In genomic region chr13:104176874-104177273, GRCm38 (mm10) we compare ENCODE assay signal across 11 mouse cellular contexts. TPM values are rescaled to one million over a fixed set of nuclear protein-coding genes. Genes with fewer than 3 reads are reported as not detected.
A peak's percentile ranks its signal among the peaks of the same experiment; 100 is the strongest.
DNase-seq lines count a peak whose midpoint lies in the region; ATAC-seq and TF ChIP-seq lines count a peak whose summit lies in the region.
"Had no signal": no experiment of that assay in that cellular context is flagged by ENCODE, and none has a peak within 500 bp of the region (broad histone marks: within the 10 kb centered on the region; RNA-seq: fewer than 3 reads in every experiment).

No protein-coding gene starts in this region.

- peaks cover 36% of the 10 kb centered on the region for H3K79me2 ChIP-seq in MEL (ENCODE audit: control insufficient read depth, insufficient read depth, low read length, poor library complexity)

- peak in 1 of 2 experiments; percentile 45; a peak in 2 of 4 replicates for TF ChIP-seq EP300 in MEL (IDR thresholded peaks at IDR 0.05; ENCODE audit: low read depth in 1 of 2, low read length in 2 of 2)

- 60% methylated on average over 3 of the region's 3 CpGs for WGBS in heart, embryonic 14.5 days
- 83% methylated on average over 3 of the region's 3 CpGs for WGBS in hindbrain, embryonic 14.5 days
- WGBS in midbrain, embryonic 12.5 days: 81% methylated on average over 3 of the region's 3 CpGs

- TF ChIP-seq POLR2A in MEL (IDR thresholded peaks at IDR 0.05; ENCODE audit: control insufficient read depth in 1 of 2, insufficient read depth in 1 of 2, low read depth in 1 of 2, low read length in 2 of 2, poor library complexity in 1 of 2): no peak

- no peak overlapping the region for H3K27ac ChIP-seq in heart, embryonic 14.5 days (replicated peaks in 1 of 2; ENCODE audit: control insufficient read depth in 1 of 2, insufficient read depth in 1 of 2, low read depth in 2 of 2, low read length in 2 of 2)
- no peak overlapping the region for H3K27ac ChIP-seq in MEL (ENCODE audit: control insufficient read depth, low read depth, low read length)
- H3K27ac ChIP-seq in hindbrain, embryonic 14.5 days: no peak overlapping the region
- no peak overlapping the region for H3K27ac ChIP-seq in midbrain, embryonic 12.5 days (replicated peaks)

- no peaks in the 10 kb centered on the region for H3K9me3 ChIP-seq in heart, embryonic 14.5 days (ENCODE audit: control insufficient read depth, low read length)
- H3K9me3 ChIP-seq in MEL (replicated peaks; ENCODE audit: insufficient read depth, low read length): no peaks in the 10 kb centered on the region
- no peaks in the 10 kb centered on the region for H3K9me3 ChIP-seq in hindbrain, embryonic 14.5 days (ENCODE audit: control insufficient read depth, low read length)
- H3K9me3 ChIP-seq in midbrain, embryonic 12.5 days: no peaks in the 10 kb centered on the region

- TF ChIP-seq RAD21 in MEL (IDR thresholded peaks at IDR 0.05; ENCODE audit: low read depth, low read length): no peak

- H3K36me3 ChIP-seq in heart, embryonic 14.5 days (ENCODE audit: control insufficient read depth, insufficient read depth, low read length): peaks cover 25% of the 10 kb centered on the region
- peaks cover 0 to 14% of the 10 kb centered on the region in 2 experiments; a peak in 3 of 4 replicates for H3K36me3 ChIP-seq in MEL (ENCODE audit: control insufficient read depth in 1 of 2, insufficient read depth in 2 of 2, low read length in 2 of 2)
- peaks cover 10% of the 10 kb centered on the region for H3K36me3 ChIP-seq in hindbrain, embryonic 14.5 days (replicated peaks; ENCODE audit: control insufficient read depth, insufficient read depth)
- H3K36me3 ChIP-seq in midbrain, embryonic 12.5 days: 0 out of 2 replicates have a peak, but pooled peaks cover 10% of the 10 kb centered on the region

- no peak for TF ChIP-seq CTCF in MEL (IDR thresholded peaks at IDR 0.05 in 2 of 3, conservative IDR thresholded peaks at IDR 0.05 in 1 of 3; ENCODE audit: control insufficient read depth in 1 of 3, insufficient read depth in 1 of 3, low read depth in 2 of 3, low read length in 3 of 3, poor library complexity in 1 of 3, severe bottlenecking in 1 of 3)

- H3K4me1 ChIP-seq in heart, embryonic 14.5 days (ENCODE audit: control insufficient read depth in 2 of 2, insufficient read depth in 2 of 2, low read length in 2 of 2): peaks cover 2 to 13% of the 10 kb centered on the region in 2 experiments; a peak in 3 of 4 replicates
- peaks cover 0 to 2% of the 10 kb centered on the region in 2 experiments; a peak in 3 of 4 replicates for H3K4me1 ChIP-seq in MEL (ENCODE audit: control insufficient read depth in 1 of 2, insufficient read depth in 2 of 2, low read length in 2 of 2)
- peaks cover 17% of the 10 kb centered on the region for H3K4me1 ChIP-seq in hindbrain, embryonic 14.5 days (replicated peaks; ENCODE audit: control insufficient read depth, insufficient read depth, low read length)
- peaks cover 14% of the 10 kb centered on the region for H3K4me1 ChIP-seq in midbrain, embryonic 12.5 days

- H3K4me3 ChIP-seq in heart, embryonic 14.5 days (ENCODE audit: control insufficient read depth in 1 of 2, insufficient read depth in 1 of 2, low read depth in 1 of 2, low read length in 2 of 2): peak overlapping the region in 1 of 2 experiments; percentile 88; a peak in 2 of 4 replicates
- H3K4me3 ChIP-seq in MEL (ENCODE audit: control insufficient read depth in 1 of 2, insufficient read depth in 1 of 2, low read depth in 2 of 2, low read length in 2 of 2): peak overlapping the region; percentile 52 to 64
- H3K4me3 ChIP-seq in hindbrain, embryonic 14.5 days (replicated peaks; ENCODE audit: low read length): peak overlapping the region; percentile 90
- peak overlapping the region; percentile 32 for H3K4me3 ChIP-seq in midbrain, embryonic 12.5 days

- no peak for DNase-seq in heart, adult 11 months
- DNase-seq in MEL (ENCODE audit: low read depth, low spot score): peak; percentile 23
- no peak for DNase-seq in hindbrain, embryonic 14.5 days (ENCODE audit: low spot score)
- no peak for DNase-seq in retina, postnatal 1 day
- no peak for DNase-seq in right cerebral cortex, adult 2 months (ENCODE audit: low spot score in 2 of 2)
- no peak for DNase-seq in kidney, postnatal 36 days
- DNase-seq: cerebellum, adult 2 months; kidney, postnatal 4 days; right cerebral cortex, adult 18-20 months had no signal

- peak overlapping the region; percentile 63 for H3K9ac ChIP-seq in heart, embryonic 14.5 days (ENCODE audit: low read length)
- H3K9ac ChIP-seq in MEL (ENCODE audit: control insufficient read depth, low read depth, low read length, poor library complexity, severe bottlenecking): peak overlapping the region; percentile 76
- peak overlapping the region; percentile 47 for H3K9ac ChIP-seq in hindbrain, embryonic 14.5 days
- 0 out of 2 replicates have a peak overlapping the region, but pooled peaks have one; percentile 34 for H3K9ac ChIP-seq in midbrain, embryonic 12.5 days (replicated peaks)

- no peak for ATAC-seq in heart, embryonic 14.5 days (ENCODE audit: insufficient number of reproducible peaks, insufficient read depth, low FRiP score, low read depth)
- ATAC-seq in hindbrain, embryonic 14.5 days (ENCODE audit: low FRiP score): no peak
- no peak for ATAC-seq in midbrain, embryonic 12.5 days (ENCODE audit: low FRiP score, low read depth)

- peak overlapping the region; percentile 87 for H3K4me2 ChIP-seq in heart, embryonic 14.5 days (ENCODE audit: low read length)
- H3K4me2 ChIP-seq in hindbrain, embryonic 14.5 days (replicated peaks): peak overlapping the region; percentile 82
- H3K4me2 ChIP-seq in midbrain, embryonic 12.5 days (replicated peaks): peak overlapping the region; percentile 78

- H3K27me3 ChIP-seq in heart, embryonic 14.5 days (ENCODE audit: control insufficient read depth, insufficient read depth, low read length): no peaks in the 10 kb centered on the region
- H3K27me3 ChIP-seq in MEL (ENCODE audit: control insufficient read depth in 1 of 2, insufficient read depth in 2 of 2, low read length in 2 of 2): no peaks in the 10 kb centered on the region
- H3K27me3 ChIP-seq in hindbrain, embryonic 14.5 days (ENCODE audit: control insufficient read depth, insufficient read depth, low read length): no peaks in the 10 kb centered on the region
- H3K27me3 ChIP-seq in midbrain, embryonic 12.5 days: no peaks in the 10 kb centered on the region

TF ChIP-seq in MEL, 35 proteins besides CTCF, POLR2A, EP300 and RAD21 (continues in another document):
- TF ChIP-seq ZKSCAN1 (IDR thresholded peaks at IDR 0.05; ENCODE audit: low read depth, low read length) (no peak), MYB (IDR thresholded peaks at IDR 0.05; ENCODE audit: low read depth, low read length) (no peak), ETS1 (IDR thresholded peaks at IDR 0.05; ENCODE audit: low read depth, low read length) (no peak), USF1 (IDR thresholded peaks at IDR 0.05; ENCODE audit: low read depth, low read length) (no peak), TBP (IDR thresholded peaks at IDR 0.05; ENCODE audit: low read depth, low read length) (no peak), TAL1 (IDR thresholded peaks at IDR 0.05; ENCODE audit: low read length) (no peak), MYC (IDR thresholded peaks at IDR 0.05; ENCODE audit: low read depth, low read length) (no peak), TCF12 (IDR thresholded peaks at IDR 0.05; ENCODE audit: low read depth, low read length) (0 out of 2 replicates have a peak, but pooled peaks have one; percentile 45), POLR2AphosphoS2 (IDR thresholded peaks at IDR 0.05; ENCODE audit: low read length) (no peak), ZC3H11A (IDR thresholded peaks at IDR 0.05; ENCODE audit: low read depth, low read length) (no peak), GATA1 (IDR thresholded peaks at IDR 0.05; ENCODE audit: low read depth, low read length) (peak; percentile 84), CHD2 (IDR thresholded peaks at IDR 0.05; ENCODE audit: low read length) (no peak), MAZ (IDR thresholded peaks at IDR 0.05; ENCODE audit: low read depth, low read length) (no peak), ELF1 (IDR thresholded peaks at IDR 0.05; ENCODE audit: low read depth, low read length) (no peak)

RNA-seq across cellular contexts. Expression of gene Trappc13, which starts 1.4 kb away (rescaled TPM):
- polyA plus RNA-seq in heart, embryonic 14.5 days (2014; fragmentation: Nextera tagmentation; extraction: Ambion mirVana): 48.7 and 51.3 TPM in 2 replicates
- 33.4 and 33.5 TPM in 2 replicates for total RNA-seq in MEL (2012; rRNA removed)
- 10 to 100 TPM in 1 of 2 experiments, not detected in 1; 28.3 TPM for polyA plus RNA-seq in MEL (2012; ENCODE audit: insufficient read depth in 1 of 2, insufficient read length in 2 of 2, low read depth in 1 of 2, low replicate concordance in 2 of 2, missing spikeins in 1 of 2)
- 57.6 and 58.0 TPM in 2 replicates for polyA plus RNA-seq in hindbrain, embryonic 14.5 days (2014; fragmentation: Nextera tagmentation; extraction: Ambion mirVana)
- polyA plus RNA-seq in midbrain, embryonic 12.5 days (2016; fragmentation: Nextera tagmentation; extraction: Ambion mirVana): 78.4 and 84.9 TPM in 2 replicates

RNA-seq across cellular contexts. Expression of gene Trim23, which starts 1.7 kb away (rescaled TPM):
- 15.0 and 17.2 TPM in 2 replicates for polyA plus RNA-seq in heart, embryonic 14.5 days (2014; fragmentation: Nextera tagmentation; extraction: Ambion mirVana)
- total RNA-seq in MEL (2012; rRNA removed): 8.5 and 8.6 TPM in 2 replicates
- 1 to 10 TPM in 1 of 2 experiments, not detected in 1; 5.8 TPM for polyA plus RNA-seq in MEL (2012; ENCODE audit: insufficient read depth in 1 of 2, insufficient read length in 2 of 2, low read depth in 1 of 2, low replicate concordance in 2 of 2, missing spikeins in 1 of 2)
- 42.4 and 45.8 TPM in 2 replicates for polyA plus RNA-seq in hindbrain, embryonic 14.5 days (2014; fragmentation: Nextera tagmentation; extraction: Ambion mirVana)
- polyA plus RNA-seq in midbrain, embryonic 12.5 days (2016; fragmentation: Nextera tagmentation; extraction: Ambion mirVana): 28.6 and 30.9 TPM in 2 replicates

RNA-seq across cellular contexts. Expression of gene Cenpk, which starts 51.5 kb away (rescaled TPM):
- 40.2 and 49.5 TPM in 2 replicates for polyA plus RNA-seq in heart, embryonic 14.5 days (2014; fragmentation: Nextera tagmentation; extraction: Ambion mirVana)
- 18.5 and 20.3 TPM in 2 replicates for total RNA-seq in MEL (2012; rRNA removed)
- 100 to 1,000 TPM in 1 of 2 experiments, 1 to 10 TPM in 1; 8.9 to 408 TPM for polyA plus RNA-seq in MEL (2012; ENCODE audit: insufficient read depth in 1 of 2, insufficient read length in 2 of 2, low read depth in 1 of 2, low replicate concordance in 2 of 2, missing spikeins in 1 of 2)
- 13.6 and 17.3 TPM in 2 replicates for polyA plus RNA-seq in hindbrain, embryonic 14.5 days (2014; fragmentation: Nextera tagmentation; extraction: Ambion mirVana)
- polyA plus RNA-seq in midbrain, embryonic 12.5 days (2016; fragmentation: Nextera tagmentation; extraction: Ambion mirVana): 64.0 and 68.2 TPM in 2 replicates

RNA-seq across cellular contexts. Expression of gene Ppwd1, which starts 51.8 kb away (rescaled TPM):
- polyA plus RNA-seq in heart, embryonic 14.5 days (2014; fragmentation: Nextera tagmentation; extraction: Ambion mirVana): 8.2 and 9.3 TPM in 2 replicates
- 16.2 and 17.1 TPM in 2 replicates for total RNA-seq in MEL (2012; rRNA removed)
- polyA plus RNA-seq in MEL (2012; ENCODE audit: insufficient read depth in 1 of 2, insufficient read length in 2 of 2, low read depth in 1 of 2, low replicate concordance in 2 of 2, missing spikeins in 1 of 2): 10 to 100 TPM in 1 of 2 experiments, not detected in 1; 16.0 TPM
- 7.2 and 7.9 TPM in 2 replicates for polyA plus RNA-seq in hindbrain, embryonic 14.5 days (2014; fragmentation: Nextera tagmentation; extraction: Ambion mirVana)
- 13.2 and 13.6 TPM in 2 replicates for polyA plus RNA-seq in midbrain, embryonic 12.5 days (2016; fragmentation: Nextera tagmentation; extraction: Ambion mirVana)
